9 mouse cellular contexts compared by ENCODE assay signal in the genomic region with DNA sequence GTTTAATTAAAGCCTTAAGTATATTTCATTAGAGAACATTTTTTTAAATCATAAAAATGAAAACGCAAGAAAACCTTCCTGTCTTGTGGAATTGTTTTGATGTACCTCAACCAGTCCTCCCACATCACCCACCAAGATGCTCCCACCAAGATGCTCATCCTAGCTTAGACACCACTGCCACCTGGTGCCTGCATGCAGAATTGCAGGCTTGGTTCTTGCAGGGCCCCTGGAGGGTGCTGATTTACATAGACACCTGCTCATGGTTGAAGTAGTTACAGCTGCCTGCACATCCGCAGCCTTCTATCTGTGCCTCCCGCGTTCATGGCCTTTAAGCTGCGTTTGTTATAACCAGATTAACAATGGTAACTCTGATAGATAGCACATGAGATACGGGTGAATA.
DNase-seq lines count a peak whose midpoint lies in the region; ATAC-seq lines count a peak whose summit lies in the region.
"Had no signal": no experiment of that assay in that cellular context is flagged by ENCODE, and none has a peak within 500 bp of the region (broad histone marks: within the 10 kb centered on the region; RNA-seq: fewer than 3 reads in every experiment).

No protein-coding gene starts in this region.

- H3K4me2 ChIP-seq in midbrain, embryonic 11.5 days = no peak overlapping the region
- H3K4me2 ChIP-seq in midbrain, embryonic 13.5 days (replicated peaks) = no peak overlapping the region
- H3K4me2 ChIP-seq in hindbrain, embryonic 16.5 days (ENCODE audit: low read length) = no peak overlapping the region
- H3K4me2 ChIP-seq: embryonic facial prominence, embryonic 12.5 days had no signal

- H3K9me3 ChIP-seq in midbrain, embryonic 11.5 days (ENCODE audit: control insufficient read depth, low read length) = no peaks in the 10 kb centered on the region
- no peaks in the 10 kb centered on the region for H3K9me3 ChIP-seq in midbrain, embryonic 13.5 days
- H3K9me3 ChIP-seq in hindbrain, embryonic 16.5 days (ENCODE audit: control insufficient read depth, low read length) = no peaks in the 10 kb centered on the region
- H3K9me3 ChIP-seq: embryonic facial prominence, embryonic 12.5 days had no signal

- H3K4me1 ChIP-seq in midbrain, embryonic 11.5 days (ENCODE audit: control insufficient read depth, insufficient read depth, low read length) = no peaks in the 10 kb centered on the region
- peaks cover 7% of the 10 kb centered on the region for H3K4me1 ChIP-seq in midbrain, embryonic 13.5 days (replicated peaks)
- H3K4me1 ChIP-seq in hindbrain, embryonic 16.5 days (ENCODE audit: control insufficient read depth, insufficient read depth, low read depth, low read length) = peaks cover 8% of the 10 kb centered on the region
- H3K4me1 ChIP-seq: embryonic facial prominence, embryonic 12.5 days had no signal

- H3K4me3 ChIP-seq in midbrain, embryonic 11.5 days (ENCODE audit: low read depth, low read length) = no peak overlapping the region
- no peak overlapping the region for H3K4me3 ChIP-seq in midbrain, embryonic 13.5 days (replicated peaks)
- H3K4me3 ChIP-seq in hindbrain, embryonic 16.5 days (ENCODE audit: low read length) = no peak overlapping the region
- H3K4me3 ChIP-seq: embryonic facial prominence, embryonic 12.5 days had no signal

- WGBS in midbrain, embryonic 11.5 days = 27% methylated on average over 6 of the region's 6 CpGs
- WGBS in midbrain, embryonic 13.5 days = 22% methylated on average over 6 of the region's 6 CpGs
- 28% methylated on average over 6 of the region's 6 CpGs for WGBS in hindbrain, embryonic 16.5 days

- no peak overlapping the region for H3K27ac ChIP-seq in midbrain, embryonic 11.5 days (ENCODE audit: low read depth, low read length)
- no peak overlapping the region for H3K27ac ChIP-seq in midbrain, embryonic 13.5 days
- H3K27ac ChIP-seq in hindbrain, embryonic 16.5 days (ENCODE audit: low read depth, low read length) = no peak overlapping the region
- H3K27ac ChIP-seq: embryonic facial prominence, embryonic 12.5 days had no signal

- ATAC-seq in midbrain, embryonic 11.5 days (ENCODE audit: low FRiP score) = peak; percentile 63
- ATAC-seq in midbrain, embryonic 13.5 days = no peak
- ATAC-seq in hindbrain, embryonic 16.5 days = peak; percentile 53; the same call in 1 of the 2 replicates

- no peak overlapping the region for H3K9ac ChIP-seq in midbrain, embryonic 11.5 days (ENCODE audit: low read length)
- H3K9ac ChIP-seq in midbrain, embryonic 13.5 days (replicated peaks) = no peak overlapping the region
- H3K9ac ChIP-seq in hindbrain, embryonic 16.5 days (ENCODE audit: low read depth, low read length) = no peak overlapping the region
- H3K9ac ChIP-seq: embryonic facial prominence, embryonic 12.5 days had no signal

- H3K27me3 ChIP-seq in midbrain, embryonic 11.5 days (ENCODE audit: control insufficient read depth, insufficient read depth, low read length) = no peaks in the 10 kb centered on the region
- no peaks in the 10 kb centered on the region; the same call in 1 of the 2 replicates for H3K27me3 ChIP-seq in midbrain, embryonic 13.5 days
- no peaks in the 10 kb centered on the region for H3K27me3 ChIP-seq in hindbrain, embryonic 16.5 days (replicated peaks; ENCODE audit: control insufficient read depth, insufficient read depth, low read length)

- intact Hi-C loops in left cerebral cortex, postnatal 36 days (cut with DNase I) = loop anchor here (2.0 to 10.0 kb wide), 2 partner anchors 564 to 916 kb away; no protein-coding TSS in a partner anchor

- DNase-seq in midbrain, embryonic 11.5 days (ENCODE audit: low spot score, missing footprints) = peak; percentile 89
- peak; percentile 9 for DNase-seq in c-Kit-positive CD71-positive TER-119-positive erythroid progenitor cells, embryonic 14.5 days (ENCODE audit: low spot score)
- peak; percentile 77 for DNase-seq in forelimb bud, embryonic 11.5 days (ENCODE audit: low read depth, low spot score)
- peak; percentile 59 to 73 for DNase-seq in left cerebral cortex, postnatal 36 days (ENCODE audit: low spot score in 2 of 2)
- peak; percentile 20 for DNase-seq in retina, adult 2 months (ENCODE audit: low read depth, low spot score)
- peak; percentile 47 for DNase-seq in urinary bladder, postnatal 14 days (ENCODE audit: low spot score)

- H3K36me3 ChIP-seq in midbrain, embryonic 11.5 days (ENCODE audit: control insufficient read depth, insufficient read depth, low read length) = no peaks in the 10 kb centered on the region
- H3K36me3 ChIP-seq in midbrain, embryonic 13.5 days = no peaks in the 10 kb centered on the region
- no peaks in the 10 kb centered on the region for H3K36me3 ChIP-seq in hindbrain, embryonic 16.5 days (ENCODE audit: control insufficient read depth, insufficient read depth, low read length)
- H3K36me3 ChIP-seq: embryonic facial prominence, embryonic 12.5 days had no signal

Comparison
In these comparisons a context has a peak if more than half of its experiments do, and no peak if none do; other contexts are left out.
1. DNase-seq: peak in every context shown above with its lines; median percentile 89 in midbrain, embryonic 11.5 days; 77 in forelimb bud, embryonic 11.5 days; 66 in left cerebral cortex, postnatal 36 days; 47 in urinary bladder, postnatal 14 days; 20 in retina, adult 2 months; 9 in c-Kit-positive CD71-positive TER-119-positive erythroid progenitor cells, embryonic 14.5 days.